Mouse (Mus musculus) forebrain, embryonic 12.5 days (tissue): ENCODE results near the gene Shld1. TPM values are rescaled to one million over a fixed set of nuclear protein-coding genes. Genes with fewer than 3 reads are reported as not detected.

Experiments used
- ATAC-seq: fragments of 200-750 bp; cut with Nextera tagmentation; 2 replicates; pipeline ENCODE4 v1.8.0; 2017; ENCODE audit warnings: moderate TSS enrichment; ENCODE audit not compliant: low FRiP score
- H3K27ac ChIP-seq: fragments of 300-500 bp; sonication (generic); 2 replicates; pipeline ENCODE4 v1.5.1; 2016; ENCODE audit warnings: mild to moderate bottlenecking
- H3K27me3 ChIP-seq: fragments of 300-500 bp; sonication (generic); 2 replicates; pipeline ENCODE4 v1.6.1; 2016; ENCODE audit warnings: mild to moderate bottlenecking
- H3K36me3 ChIP-seq: fragments of 300-500 bp; sonication (generic); replicated peaks from 2 replicates; pipeline ENCODE4 v1.6.1; 2016; ENCODE audit warnings: mild to moderate bottlenecking
- H3K4me1 ChIP-seq: fragments of 300-500 bp; sonication (generic); 2 replicates; pipeline ENCODE4 v1.6.1; 2016
- H3K4me2 ChIP-seq: fragments of 300-500 bp; sonication (generic); 2 replicates; pipeline ENCODE4 v1.6.1; 2016; ENCODE audit warnings: mild to moderate bottlenecking, moderate library complexity
- H3K4me3 ChIP-seq: fragments of 300-500 bp; sonication (generic); replicated peaks from 2 replicates; pipeline ENCODE4 v1.5.1; 2016; ENCODE audit warnings: mild to moderate bottlenecking
- H3K9ac ChIP-seq: fragments of 300-500 bp; sonication (generic); 2 replicates; pipeline ENCODE4 v1.6.1; 2016; ENCODE audit warnings: mild to moderate bottlenecking
- H3K9me3 ChIP-seq: fragments of 300-500 bp; sonication (generic); 2 replicates; pipeline ENCODE4 v1.6.1; 2016
- WGBS: fragments of 180-500 bp; shearing (Covaris S2); methylation state at CpG from one replicate; pipeline ENCODE4 v1.1.7; 2016; 5-methylcytosine and 5-hydroxymethylcytosine counted together
- polyA plus RNA-seq: library from polyadenylated mRNA; unstranded; fragments of >200 nt; fragmentation: Nextera tagmentation; extraction: Ambion mirVana; gene quantifications from 2 replicates; pipeline ENCODE4 v1.2.1, GENCODE M21; 2016

The Shld1 gene
- polyA plus RNA-seq, 1 experiment from 2014 or later: 17.3 TPM

GRCm38 (mm10) chr2:132695358-132696093 lies 8.8 kb downstream of the Shld1 start:
- no peaks in the 10 kb centered on the region for H3K27me3 ChIP-seq
- H3K36me3 ChIP-seq: peaks cover 10% of the 10 kb centered on the region
- no peaks in the 10 kb centered on the region for H3K9me3 ChIP-seq
- no peak overlapping the region for H3K4me3 ChIP-seq
- ATAC-seq: no peak
- 91% methylated on average over 9 of the region's 9 CpGs for WGBS
- H3K27ac ChIP-seq: no peak overlapping the region
- H3K4me2 ChIP-seq: no peak overlapping the region
- H3K4me1 ChIP-seq: no peaks in the 10 kb centered on the region
- H3K9ac ChIP-seq: no peak overlapping the region

DNA sequence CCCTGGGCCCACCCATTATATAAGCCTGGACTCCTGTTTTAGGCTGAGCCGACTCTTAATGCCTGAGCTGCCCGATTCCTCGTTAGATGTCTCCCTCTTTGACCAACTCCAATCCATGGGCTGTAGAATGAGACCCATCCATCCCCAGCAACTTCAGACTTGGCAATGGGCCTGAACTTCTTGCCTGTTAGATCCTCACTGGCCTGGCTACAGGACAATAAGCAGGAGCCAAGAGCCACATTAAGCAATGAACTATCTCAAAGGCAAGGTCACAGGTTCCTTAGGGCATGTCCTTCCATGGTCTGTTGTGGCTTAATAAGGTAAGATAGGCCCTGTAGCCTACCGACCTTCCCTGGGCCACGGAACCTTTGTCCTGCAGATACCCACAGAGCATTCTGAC lies 9.8 kb downstream of the Shld1 start:
- no peak for ATAC-seq
- peaks cover 10% of the 10 kb centered on the region for H3K36me3 ChIP-seq
- no peaks in the 10 kb centered on the region for H3K4me1 ChIP-seq
- no peak overlapping the region for H3K4me3 ChIP-seq
- H3K27ac ChIP-seq: no peak overlapping the region
- WGBS: 81% methylated on average over 5 of the region's 5 CpGs
- no peaks in the 10 kb centered on the region for H3K27me3 ChIP-seq
- H3K9me3 ChIP-seq: no peaks in the 10 kb centered on the region
- H3K4me2 ChIP-seq: no peak overlapping the region
- no peak overlapping the region for H3K9ac ChIP-seq

DNA sequence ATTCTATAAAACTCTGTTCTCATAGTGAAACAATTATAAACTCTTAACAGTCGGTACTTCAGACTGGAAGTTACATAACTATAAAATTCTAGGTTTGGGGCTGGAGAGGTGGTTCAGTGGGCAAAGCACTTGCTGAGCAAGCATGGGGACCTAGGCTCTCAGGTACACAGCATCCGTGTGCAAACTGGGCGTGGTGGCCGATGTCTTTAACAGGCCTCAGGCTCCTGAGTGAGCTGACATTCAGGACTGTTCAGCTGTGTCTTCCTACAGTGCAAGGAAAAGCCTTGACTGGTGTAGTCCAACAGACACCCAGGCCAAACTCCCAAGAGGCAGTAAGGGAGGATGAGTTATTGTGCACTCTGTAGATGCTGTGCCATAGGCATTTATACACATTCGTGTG lies 10.5 kb downstream of the Shld1 start:
- Histone ChIP-seq H3K27ac (no peak overlapping the region), H3K9ac (no peak overlapping the region), H3K27me3 (no peaks in the 10 kb centered on the region), H3K4me1 (no peaks in the 10 kb centered on the region), H3K4me2 (no peak overlapping the region), H3K9me3 (no peaks in the 10 kb centered on the region), H3K36me3 (peaks cover 10% of the 10 kb centered on the region), H3K4me3 (no peak overlapping the region)
- ATAC-seq: no peak
- 85% methylated on average over 5 of the region's 5 CpGs for WGBS

DNA sequence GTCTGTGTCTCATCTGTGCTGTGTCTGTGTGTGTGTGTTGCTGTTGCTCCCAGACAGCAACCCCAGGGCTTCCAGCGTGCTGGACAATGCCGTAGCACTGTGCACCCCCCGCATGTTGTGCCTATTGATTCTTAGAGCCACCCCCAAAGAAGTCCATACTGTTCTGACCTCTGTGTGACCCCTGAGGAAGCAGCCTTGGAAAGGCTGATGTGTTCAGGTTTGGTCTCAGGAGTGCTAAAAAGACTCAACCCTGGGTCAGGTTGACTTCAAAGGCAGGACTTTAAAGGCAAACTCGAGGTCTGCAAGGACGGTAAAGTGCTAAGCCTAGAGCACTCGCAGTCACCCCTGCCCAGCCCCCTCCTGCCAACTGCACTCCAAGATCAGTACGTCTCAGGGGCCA lies 11.0 kb downstream of the Shld1 start:
- no peaks in the 10 kb centered on the region for H3K4me1 ChIP-seq
- no peaks in the 10 kb centered on the region for H3K27me3 ChIP-seq
- 79% methylated on average over 7 of the region's 7 CpGs for WGBS
- ATAC-seq: no peak
- H3K36me3 ChIP-seq: peaks cover 12% of the 10 kb centered on the region
- no peaks in the 10 kb centered on the region for H3K9me3 ChIP-seq
- no peak overlapping the region for H3K4me2 ChIP-seq
- H3K9ac ChIP-seq: no peak overlapping the region
- no peak overlapping the region for H3K4me3 ChIP-seq
- no peak overlapping the region for H3K27ac ChIP-seq

DNA sequence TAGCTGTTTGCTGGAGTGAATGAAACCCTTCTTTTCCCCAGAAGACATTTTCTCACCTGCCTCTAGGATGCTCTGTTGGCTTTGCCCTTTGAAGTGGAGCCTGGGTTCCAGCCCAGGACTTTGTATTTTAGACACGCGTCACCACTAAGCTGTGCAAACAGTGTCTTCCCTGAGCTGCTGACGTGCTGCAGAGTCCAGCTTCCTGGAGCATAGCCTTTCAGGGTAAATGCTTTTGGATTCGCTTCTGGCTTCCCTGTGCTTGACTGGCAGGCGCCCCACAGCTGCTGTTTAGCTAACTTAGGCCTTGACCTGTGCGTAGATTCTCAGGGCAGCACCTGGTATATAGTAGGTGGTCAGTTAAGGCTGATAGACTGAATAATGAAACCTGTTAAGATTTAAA lies 11.7 kb downstream of the Shld1 start:
- H3K9ac ChIP-seq: no peak overlapping the region
- no peaks in the 10 kb centered on the region for H3K27me3 ChIP-seq
- H3K9me3 ChIP-seq: no peaks in the 10 kb centered on the region
- no peak for ATAC-seq
- WGBS: 81% methylated on average over 6 of the region's 6 CpGs
- no peaks in the 10 kb centered on the region for H3K4me1 ChIP-seq
- no peak overlapping the region for H3K27ac ChIP-seq
- H3K4me2 ChIP-seq: no peak overlapping the region
- H3K36me3 ChIP-seq: peaks cover 14% of the 10 kb centered on the region
- H3K4me3 ChIP-seq: no peak overlapping the region

- no peak overlapping the region for H3K9ac ChIP-seq
- no peak overlapping the region for H3K4me2 ChIP-seq
- no peak overlapping the region for H3K27ac ChIP-seq
- H3K36me3 ChIP-seq: peaks cover 4% of the 10 kb centered on the region
- WGBS: 98% methylated on average over 4 of the region's 4 CpGs
- no peaks in the 10 kb centered on the region for H3K9me3 ChIP-seq
- no peaks in the 10 kb centered on the region for H3K27me3 ChIP-seq
- H3K4me1 ChIP-seq: no peaks in the 10 kb centered on the region
- no peak for ATAC-seq
- no peak overlapping the region for H3K4me3 ChIP-seq
These were observed 14.2 kb downstream of the Shld1 start for GRCm38 (mm10) chr2:132700921-132701320.

DNA sequence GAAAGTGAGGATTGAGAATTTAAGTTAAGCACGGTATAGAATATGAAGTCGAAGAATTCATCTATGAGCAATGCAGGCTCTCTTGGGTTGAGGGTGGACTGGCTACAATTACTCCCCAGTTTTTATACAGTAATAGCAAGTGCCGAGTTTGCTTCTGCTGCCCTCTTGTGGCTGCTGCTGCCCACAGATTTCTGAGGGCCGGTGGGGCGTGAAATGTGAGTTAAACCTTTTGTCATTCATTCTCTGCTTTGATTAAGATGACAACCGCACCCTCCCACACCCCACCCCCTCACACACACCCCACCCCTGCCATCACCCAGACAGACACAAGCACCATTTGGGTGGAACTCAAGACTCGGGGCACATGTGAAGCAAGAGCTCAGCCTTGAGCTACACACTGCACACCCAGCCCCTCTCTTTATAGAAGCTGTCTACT lies 14.7 kb downstream of the Shld1 start:
- no peaks in the 10 kb centered on the region for H3K9me3 ChIP-seq
- ATAC-seq: peak; percentile 81

GRCm38 (mm10) chr2:132705251-132705992 lies 18.7 kb downstream of the Shld1 start:
- no peak for ATAC-seq
- Histone ChIP-seq H3K4me1 (no peaks in the 10 kb centered on the region), H3K4me2 (no peak overlapping the region)

More for the DNA sequence above, 14.7 kb downstream of the Shld1 start:
- Histone ChIP-seq H3K36me3 (peaks cover 4% of the 10 kb centered on the region), H3K27ac (no peak overlapping the region), H3K4me1 (no peaks in the 10 kb centered on the region), H3K9ac (no peak overlapping the region), H3K4me2 (no peak overlapping the region), H3K27me3 (no peaks in the 10 kb centered on the region), H3K4me3 (no peak overlapping the region)
- WGBS: 23% methylated on average over 7 of the region's 7 CpGs

GRCm38 (mm10) chr2:132706309-132706708 lies 19.6 kb downstream of the Shld1 start:
- ATAC-seq: no peak
- Histone ChIP-seq H3K4me3 (no peak overlapping the region), H3K9me3 (no peaks in the 10 kb centered on the region), H3K27me3 (no peaks in the 10 kb centered on the region), H3K4me1 (no peaks in the 10 kb centered on the region), H3K36me3 (peaks cover 4% of the 10 kb centered on the region; the same call in 1 of the 2 replicates), H3K9ac (no peak overlapping the region), H3K27ac (no peak overlapping the region), H3K4me2 (no peak overlapping the region)
- WGBS: 92% methylated on average over 3 of the region's 3 CpGs

More at GRCm38 (mm10) chr2:132705251-132705992, 18.7 kb downstream of the Shld1 start:
- Histone ChIP-seq H3K9ac (no peak overlapping the region), H3K9me3 (no peaks in the 10 kb centered on the region), H3K4me3 (no peak overlapping the region), H3K36me3 (peaks cover 4% of the 10 kb centered on the region; the same call in 1 of the 2 replicates), H3K27me3 (no peaks in the 10 kb centered on the region), H3K27ac (no peak overlapping the region)
- WGBS: 81% methylated on average over 10 of the region's 10 CpGs

DNA sequence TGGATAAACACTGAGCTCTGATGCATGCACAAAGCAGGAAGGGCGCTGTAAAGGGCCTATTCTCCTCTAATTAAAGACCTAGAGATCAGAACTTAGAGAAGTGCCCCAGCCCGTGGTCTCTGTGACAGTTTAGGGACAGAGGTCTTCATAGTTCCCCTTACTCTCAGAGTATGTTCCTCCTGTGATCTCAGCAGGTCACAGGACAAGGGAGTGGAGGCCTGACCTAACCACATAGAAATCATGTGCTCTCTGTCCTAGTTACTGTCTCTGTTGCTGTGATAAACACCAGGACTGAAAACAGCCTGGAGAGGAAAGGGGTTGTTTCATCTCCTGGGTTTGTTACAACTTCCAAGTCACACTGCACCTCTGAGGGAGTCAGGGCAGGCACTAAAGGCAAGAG lies 23.8 kb downstream of the Shld1 start:
- no peak for ATAC-seq
- Histone ChIP-seq H3K9ac (no peak overlapping the region), H3K27ac (no peak overlapping the region), H3K9me3 (no peaks in the 10 kb centered on the region), H3K36me3 (no peaks in the 10 kb centered on the region), H3K4me2 (no peak overlapping the region), H3K4me1 (peaks cover 8% of the 10 kb centered on the region), H3K27me3 (no peaks in the 10 kb centered on the region), H3K4me3 (no peak overlapping the region)
- WGBS: 72% methylated on average over 2 of the region's 2 CpGs

DNA sequence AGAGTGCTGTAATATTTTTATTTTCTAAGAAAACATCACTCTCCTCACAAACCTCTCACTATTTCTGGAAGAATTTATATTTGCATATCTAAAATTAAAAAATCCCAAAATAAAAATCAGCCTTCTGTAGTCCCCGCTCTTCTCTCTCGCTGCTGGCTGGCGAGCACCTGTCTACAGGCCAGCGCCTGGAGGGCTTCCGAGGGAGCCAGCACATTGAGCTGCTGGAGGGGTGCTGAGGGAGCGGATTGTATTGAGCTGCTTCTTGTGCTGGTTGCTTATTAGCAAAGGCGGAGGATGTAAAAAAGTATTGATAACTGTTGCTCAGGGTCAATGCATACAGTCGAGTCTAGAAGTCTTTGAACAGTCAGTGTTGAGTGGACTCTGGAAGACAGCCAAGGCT lies 25.3 kb downstream of the Shld1 start:
- H3K4me2 ChIP-seq: no peak overlapping the region
- no peak overlapping the region for H3K27ac ChIP-seq
- H3K4me3 ChIP-seq: no peak overlapping the region
- ATAC-seq: no peak
- H3K9me3 ChIP-seq: no peaks in the 10 kb centered on the region
- H3K27me3 ChIP-seq: no peaks in the 10 kb centered on the region
- H3K36me3 ChIP-seq: no peaks in the 10 kb centered on the region
- no peak overlapping the region for H3K9ac ChIP-seq
- WGBS: 87% methylated on average over 8 of the region's 8 CpGs
- H3K4me1 ChIP-seq: peaks cover 17% of the 10 kb centered on the region

GRCm38 (mm10) chr2:132714522-132714921 lies 27.8 kb downstream of the Shld1 start:
- Histone ChIP-seq H3K4me3 (no peak overlapping the region), H3K36me3 (no peaks in the 10 kb centered on the region), H3K4me2 (no peak overlapping the region), H3K27me3 (no peaks in the 10 kb centered on the region), H3K27ac (no peak overlapping the region), H3K9ac (no peak overlapping the region), H3K4me1 (peaks cover 17% of the 10 kb centered on the region), H3K9me3 (no peaks in the 10 kb centered on the region)
- WGBS: 90% methylated on average over 7 of the region's 7 CpGs
- ATAC-seq: no peak

GRCm38 (mm10) chr2:132714946-132715345 lies 28.2 kb downstream of the Shld1 start:
- H3K9ac ChIP-seq: no peak overlapping the region
- H3K4me3 ChIP-seq: no peak overlapping the region
- 95% methylated on average over 3 of the region's 3 CpGs for WGBS
- peaks cover 17% of the 10 kb centered on the region for H3K4me1 ChIP-seq
- no peaks in the 10 kb centered on the region for H3K36me3 ChIP-seq
- H3K27me3 ChIP-seq: no peaks in the 10 kb centered on the region
- no peak overlapping the region for H3K4me2 ChIP-seq
- no peak overlapping the region for H3K27ac ChIP-seq
- ATAC-seq: no peak
- H3K9me3 ChIP-seq: no peaks in the 10 kb centered on the region
